Mouse (Mus musculus): ENCODE results near the gene Trappc1.
A peak's percentile ranks its signal among the peaks of the same experiment; 100 is the strongest.

The Trappc1 gene

GRCm38 (mm10) chr11:69369990-69370816 is 46.4 kb downstream of the Trappc1 start:
- DNase-seq (ENCODE audit: low spot score in 2 of 2): no peak

DNA sequence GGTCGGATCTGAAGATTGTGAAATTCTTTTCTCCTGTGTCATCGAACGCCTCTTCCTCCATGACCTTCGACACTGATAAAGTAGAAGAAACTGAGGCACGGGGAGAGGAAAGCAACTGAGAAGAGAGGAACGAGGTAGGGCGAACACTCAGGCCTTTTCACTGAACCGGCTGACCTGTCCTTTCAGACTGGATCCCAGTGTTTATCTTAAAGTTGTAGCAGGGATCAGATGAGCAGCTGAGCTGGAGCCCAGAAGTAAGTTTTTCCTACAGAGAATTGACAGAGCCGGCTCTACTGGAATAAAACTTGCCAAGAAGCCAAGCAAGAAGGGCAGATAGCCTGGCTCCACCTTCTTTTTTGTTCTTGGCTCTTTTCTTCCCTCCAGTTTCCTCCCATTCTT is 47.0 kb downstream of the Trappc1 start:
- no peak for DNase-seq (ENCODE audit: low spot score in 2 of 2)

DNA sequence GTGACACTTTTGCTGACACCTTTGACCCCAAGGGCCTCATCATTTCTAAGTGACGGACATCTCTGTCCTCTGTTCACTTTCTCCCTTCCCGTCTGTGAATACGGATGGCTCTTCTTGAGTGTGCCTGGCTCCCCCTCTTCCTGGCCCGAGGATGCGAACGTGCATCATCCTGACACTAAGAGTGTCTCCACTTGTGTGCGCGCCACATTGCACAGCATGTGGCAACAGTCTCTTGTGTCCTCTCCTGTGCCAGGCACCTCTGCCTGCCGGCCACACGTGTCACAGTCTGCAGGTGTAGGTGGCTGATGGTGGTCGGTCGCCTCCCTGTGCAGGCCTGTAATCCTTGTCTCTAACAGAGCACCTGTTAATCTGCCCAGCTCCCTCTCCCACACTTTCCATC is 47.8 kb downstream of the Trappc1 start:
- DNase-seq (ENCODE audit: low spot score in 2 of 2): no peak

GRCm38 (mm10) chr11:69372056-69372779 is 48.4 kb downstream of the Trappc1 start:
- peak; percentile 67 to 72 for DNase-seq (ENCODE audit: low spot score in 2 of 2)

DNA sequence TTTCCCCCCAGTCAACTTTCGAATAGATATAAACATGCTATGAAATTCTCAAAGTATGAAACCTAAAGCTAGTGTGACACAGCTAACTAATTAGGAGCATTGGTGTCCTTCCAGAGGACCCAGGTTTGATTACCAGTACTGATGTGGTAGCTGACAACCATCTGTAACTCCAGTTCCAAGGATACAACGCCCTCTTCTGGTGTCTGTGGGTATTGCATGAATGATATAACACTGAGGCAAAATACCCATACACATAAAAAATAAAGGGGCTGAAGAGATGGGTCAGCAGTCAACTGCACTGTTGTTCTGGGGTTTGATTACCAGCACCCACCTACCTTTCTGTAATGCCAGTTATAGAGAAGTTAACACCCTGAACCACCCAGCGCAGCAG is 49.0 kb downstream of the Trappc1 start:
- no peak for DNase-seq (ENCODE audit: low spot score in 2 of 2)

GRCm38 (mm10) chr11:69373223-69373965 is 49.6 kb downstream of the Trappc1 start:
- no peak for DNase-seq (ENCODE audit: low spot score in 2 of 2)
